Mouse (Mus musculus) brain, embryonic 14.5 days (tissue): ENCODE measurements around the gene St8sia1.

Experiments
- CTCF ChIP-seq: fragments of 200-500 bp; IDR thresholded peaks from 2 replicates; pipeline ENCODE4 v1.5.1; 2012; ENCODE audit warnings: inconsistent platforms, mild to moderate bottlenecking, moderate library complexity, borderline replicate concordance; ENCODE audit not compliant: insufficient read depth, insufficient read length; ENCODE audit errors: extremely low read depth
- POLR2A ChIP-seq: fragments of 200-500 bp; IDR thresholded peaks from 2 replicates; pipeline ENCODE4 v1.6.1; 2012; ENCODE audit warnings: mild to moderate bottlenecking, inconsistent platforms, borderline replicate concordance; ENCODE audit not compliant: poor library complexity, insufficient read depth, insufficient read length, severe bottlenecking; ENCODE audit errors: extremely low read depth

DNA sequence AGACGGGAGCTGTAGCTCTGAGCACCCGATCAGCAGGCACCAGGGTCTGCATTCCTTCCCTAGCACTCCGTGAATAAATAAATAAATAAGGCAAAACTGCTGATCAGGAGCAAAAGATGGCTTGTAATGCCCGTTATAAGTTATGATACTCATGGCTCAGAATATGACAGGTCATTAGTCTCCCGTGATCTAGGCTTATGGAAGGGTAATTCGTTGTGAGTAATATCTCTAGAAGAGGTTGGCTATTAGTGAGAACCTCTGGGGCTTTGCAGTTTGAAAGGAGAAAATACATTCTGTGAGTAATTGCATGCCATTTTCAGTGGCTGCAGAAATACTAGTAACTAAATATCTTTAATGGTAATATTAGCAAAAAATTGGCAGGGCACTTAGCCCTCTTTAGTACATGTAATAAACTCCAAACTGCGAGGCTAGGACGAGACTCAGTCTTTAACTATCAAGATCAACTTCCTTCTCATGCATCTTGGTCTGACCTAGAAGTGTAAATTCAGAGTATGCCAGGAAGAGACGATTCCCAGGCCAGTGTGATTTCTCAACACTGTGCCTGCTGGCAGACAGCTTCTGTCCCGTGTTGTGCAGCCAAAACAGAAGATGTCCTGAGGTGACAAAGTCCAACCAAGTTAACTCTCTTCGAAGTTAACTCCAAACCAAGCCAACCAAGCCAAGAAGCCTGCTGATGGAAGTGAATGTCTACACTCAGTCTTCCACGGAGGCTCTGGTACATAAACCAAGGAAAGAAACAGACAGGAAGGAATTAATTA lies 34.2 kb upstream of the St8sia1 start:
- no peak for TF ChIP-seq CTCF
- TF ChIP-seq POLR2A, result no peak
